In genomic region chr9:116338729-116339100, GRCm38 (mm10) we compare ENCODE assay signal across 25 mouse cellular contexts.
DNase-seq lines count a peak whose midpoint lies in the region; ATAC-seq and TF ChIP-seq lines count a peak whose summit lies in the region.
"Had no signal": no experiment of that assay in that cellular context is flagged by ENCODE, and none has a peak within 500 bp of the region (broad histone marks: within the 10 kb centered on the region; RNA-seq: fewer than 3 reads in every experiment).

No protein-coding gene starts in this region.

- dilution Hi-C loops in CH12.LX (cut with MboI; ENCODE audit: extremely low pct_ligation_motif_present, extremely low pct_unique_long_range_greater_than_20kb, low sequenced_read_pairs): no loop called here

- H3K27me3 ChIP-seq in liver, postnatal 0 days (ENCODE audit: insufficient read depth, low read length): no peaks in the 10 kb centered on the region
- no peaks in the 10 kb centered on the region for H3K27me3 ChIP-seq in liver, embryonic 12.5 days (replicated peaks)
- no peaks in the 10 kb centered on the region for H3K27me3 ChIP-seq in thymus, adult 2 months (ENCODE audit: control insufficient read depth, insufficient read depth, low read length)
- no peaks in the 10 kb centered on the region for H3K27me3 ChIP-seq in CH12.LX (replicated peaks)
- H3K27me3 ChIP-seq: embryonic facial prominence, embryonic 13.5 days; forebrain, embryonic 12.5 days; forebrain, embryonic 15.5 days; heart, embryonic 12.5 days; heart, embryonic 15.5 days; hindbrain, embryonic 12.5 days; hindbrain, embryonic 15.5 days; Patski had no signal

- 81% methylated on average over 5 of the region's 5 CpGs for WGBS in liver, postnatal 0 days (ENCODE audit: insufficient replicate concordance)
- 81% methylated on average over 5 of the region's 5 CpGs for WGBS in liver, embryonic 12.5 days (ENCODE audit: insufficient replicate concordance)
- 97% methylated on average over 5 of the region's 5 CpGs for WGBS in thymus, adult 2 months

- no peak for TF ChIP-seq RAD21 in CH12.LX (IDR thresholded peaks at IDR 0.05; ENCODE audit: low read depth, low read length)

- peaks cover 3% of the 10 kb centered on the region; the same call in 1 of the 2 replicates for H3K9me3 ChIP-seq in liver, postnatal 0 days (ENCODE audit: low read length)
- no peaks in the 10 kb centered on the region for H3K9me3 ChIP-seq in liver, embryonic 12.5 days (replicated peaks)
- H3K9me3 ChIP-seq in CH12.LX (replicated peaks; ENCODE audit: low read length): peaks cover 13% of the 10 kb centered on the region
- H3K9me3 ChIP-seq: embryonic facial prominence, embryonic 13.5 days; forebrain, embryonic 12.5 days; forebrain, embryonic 15.5 days; heart, embryonic 12.5 days; hindbrain, embryonic 12.5 days; hindbrain, embryonic 15.5 days had no signal

- no peaks in the 10 kb centered on the region for H3K79me2 ChIP-seq in CH12.LX (replicated peaks; ENCODE audit: control insufficient read depth, extremely low read depth, insufficient read depth, poor library complexity, severe bottlenecking)

- no peak for ATAC-seq in liver, postnatal 0 days
- no peak for ATAC-seq in liver, embryonic 12.5 days
- ATAC-seq: forebrain, embryonic 15.5 days; Patski had no signal

- H3K27ac ChIP-seq in liver, postnatal 0 days (ENCODE audit: low read depth): peak overlapping the region; percentile 76
- H3K27ac ChIP-seq in liver, embryonic 12.5 days: no peak overlapping the region
- H3K27ac ChIP-seq in thymus, adult 2 months (ENCODE audit: control insufficient read depth, insufficient read depth, low read length): peak overlapping the region; percentile 98
- peak overlapping the region; percentile 43 for H3K27ac ChIP-seq in CH12.LX (ENCODE audit: insufficient read depth, low read depth)
- H3K27ac ChIP-seq: embryonic facial prominence, embryonic 10.5 days; embryonic facial prominence, embryonic 13.5 days; forebrain, embryonic 12.5 days; forebrain, embryonic 15.5 days; heart, embryonic 15.5 days; hindbrain, embryonic 12.5 days; hindbrain, embryonic 15.5 days had no signal

- no peak overlapping the region for H3K4me3 ChIP-seq in liver, postnatal 0 days (ENCODE audit: low read depth, low read length)
- no peak overlapping the region for H3K4me3 ChIP-seq in liver, embryonic 12.5 days
- H3K4me3 ChIP-seq in thymus, adult 2 months (ENCODE audit: control insufficient read depth, insufficient read depth, low read length): no peak overlapping the region
- no peak overlapping the region for H3K4me3 ChIP-seq in CH12.LX (replicated peaks in 1 of 3; ENCODE audit: low read depth in 2 of 3, low read length in 2 of 3, poor library complexity in 1 of 3)
- H3K4me3 ChIP-seq: embryonic facial prominence, embryonic 10.5 days; embryonic facial prominence, embryonic 13.5 days; erythroblast, embryonic 14.5 days; forebrain, embryonic 12.5 days; forebrain, embryonic 15.5 days; heart, embryonic 12.5 days; heart, embryonic 15.5 days; hindbrain, embryonic 12.5 days; hindbrain, embryonic 15.5 days had no signal

- TF ChIP-seq POLR2A in thymus, adult 2 months (IDR thresholded peaks at IDR 0.05; ENCODE audit: control insufficient read depth, extremely low read depth, insufficient read depth, low read length, poor library complexity): no peak
- no peak for TF ChIP-seq POLR2A in CH12.LX (IDR thresholded peaks at IDR 0.05; ENCODE audit: low read depth, low read length)

- no peak for TF ChIP-seq EP300 in liver, postnatal 0 days (IDR thresholded peaks at IDR 0.05; ENCODE audit: low read depth)
- TF ChIP-seq EP300 in CH12.LX (IDR thresholded peaks at IDR 0.05; ENCODE audit: low read length): no peak

- TF ChIP-seq CTCF in liver, postnatal 0 days (IDR thresholded peaks at IDR 0.05; ENCODE audit: low read depth): no peak
- TF ChIP-seq CTCF in thymus, adult 2 months (IDR thresholded peaks at IDR 0.05; ENCODE audit: borderline replicate concordance, control insufficient read depth, extremely low read depth, insufficient read depth, low read length, poor library complexity): no peak
- no peak for TF ChIP-seq CTCF in CH12.LX (conservative IDR thresholded peaks at IDR 0.05 in 1 of 2, IDR thresholded peaks at IDR 0.05 in 1 of 2; ENCODE audit: low read depth in 2 of 2, low read length in 2 of 2)

- H3K36me3 ChIP-seq in liver, postnatal 0 days (replicated peaks; ENCODE audit: insufficient read depth, low read length): no peaks in the 10 kb centered on the region
- no peaks in the 10 kb centered on the region for H3K36me3 ChIP-seq in liver, embryonic 12.5 days
- no peaks in the 10 kb centered on the region for H3K36me3 ChIP-seq in thymus, adult 2 months (ENCODE audit: control insufficient read depth, insufficient read depth, low read length)
- H3K36me3 ChIP-seq in CH12.LX (replicated peaks in 1 of 2; ENCODE audit: control insufficient read depth in 1 of 2, insufficient read depth in 1 of 2, low read length in 1 of 2): no peaks in the 10 kb centered on the region
- H3K36me3 ChIP-seq: embryonic facial prominence, embryonic 10.5 days; embryonic facial prominence, embryonic 13.5 days; forebrain, embryonic 12.5 days; forebrain, embryonic 15.5 days; G1E; heart, embryonic 12.5 days; heart, embryonic 15.5 days; hindbrain, embryonic 12.5 days; hindbrain, embryonic 15.5 days had no signal

- H3K4me1 ChIP-seq in liver, postnatal 0 days (ENCODE audit: insufficient read depth): peaks cover 38% of the 10 kb centered on the region
- peaks cover 51% of the 10 kb centered on the region for H3K4me1 ChIP-seq in liver, embryonic 12.5 days
- H3K4me1 ChIP-seq in thymus, adult 2 months (replicated peaks; ENCODE audit: control insufficient read depth, insufficient read depth, low read length): peaks cover 18% of the 10 kb centered on the region
- peaks cover 12 to 37% of the 10 kb centered on the region in 2 experiments for H3K4me1 ChIP-seq in CH12.LX (ENCODE audit: control insufficient read depth in 1 of 2, insufficient read depth in 2 of 2)
- H3K4me1 ChIP-seq: embryonic facial prominence, embryonic 10.5 days; embryonic facial prominence, embryonic 13.5 days; forebrain, embryonic 12.5 days; forebrain, embryonic 15.5 days; heart, embryonic 15.5 days; hindbrain, embryonic 12.5 days; hindbrain, embryonic 15.5 days had no signal

- in situ Hi-C loops in CH12.LX (cut with MboI; ENCODE audit: low pct_ligation_motif_present, low pct_unique_long_range_greater_than_20kb, low sequenced_read_pairs): no loop called here

- peak; percentile 74 for DNase-seq in heart, adult 11 months
- no peak for DNase-seq in heart, adult 18-20 months
- no peak for DNase-seq in liver, postnatal 0 days
- no peak for DNase-seq in thymus, adult 2 months
- no peak for DNase-seq in thymus, adult 18-20 months
- no peak for DNase-seq in CH12.LX (ENCODE audit: extremely low read depth)
- DNase-seq in embryo, embryonic 10 days (ENCODE audit: low spot score): no peak
- DNase-seq: cerebellum, adult 11 months; cerebellum, adult 2 months; cerebellum, adult 9-11 months; embryo, embryonic 11 days; gastrocnemius, postnatal 10 days; gastrocnemius, postnatal 36 days had no signal

- 0 out of 2 replicates have a peak overlapping the region, but pooled peaks have one; percentile 1 for H3K4me2 ChIP-seq in liver, postnatal 0 days (ENCODE audit: low read depth, low read length)
- no peak overlapping the region for H3K4me2 ChIP-seq in liver, embryonic 12.5 days
- no peak overlapping the region; the same call in 1 of the 2 replicates for H3K4me2 ChIP-seq in CH12.LX (ENCODE audit: insufficient read depth, low read depth, poor library complexity, severe bottlenecking)
- H3K4me2 ChIP-seq: embryonic facial prominence, embryonic 13.5 days; forebrain, embryonic 12.5 days; forebrain, embryonic 15.5 days; heart, embryonic 12.5 days; heart, embryonic 15.5 days; hindbrain, embryonic 12.5 days; hindbrain, embryonic 15.5 days had no signal

- no peak overlapping the region for H3K9ac ChIP-seq in liver, postnatal 0 days (replicated peaks)
- no peak overlapping the region for H3K9ac ChIP-seq in liver, embryonic 12.5 days
- H3K9ac ChIP-seq in CH12.LX (ENCODE audit: insufficient read depth, low read depth): no peak overlapping the region
- H3K9ac ChIP-seq: embryonic facial prominence, embryonic 13.5 days; forebrain, embryonic 12.5 days; forebrain, embryonic 15.5 days; heart, embryonic 12.5 days; heart, embryonic 15.5 days; hindbrain, embryonic 12.5 days; hindbrain, embryonic 15.5 days had no signal

TF ChIP-seq in CH12.LX, 34 proteins besides CTCF, POLR2A, EP300 and RAD21:
- TF ChIP-seq MXI1 (IDR thresholded peaks at IDR 0.05; ENCODE audit: low read depth, low read length) (0 out of 2 replicates have a peak, but pooled peaks have one; percentile 0), ZNF384 (IDR thresholded peaks at IDR 0.05; ENCODE audit: low read depth, low read length) (no peak)
